Mouse (Mus musculus) erythroblast, adult 5-6 weeks (primary cell): ENCODE results near the gene 4930455H04Rik. TPM values are rescaled to one million over a fixed set of nuclear protein-coding genes. Genes with fewer than 3 reads are reported as not detected.

Experiments used
- ATAC-seq: replicated peaks from 2 replicates; pipeline ENCODE4 v1.8.0; 2016; ENCODE audit warnings: moderate number of reproducible peaks, mild to moderate bottlenecking, moderate TSS enrichment, inconsistent platforms; ENCODE audit not compliant: poor library complexity, low FRiP score, severe bottlenecking
- total RNA-seq, 2 experiments: library from RNA; stranded (forward) in 1 of 2; stranded (reverse) in 1 of 2; fragments of 150-400 nt in 1 of 2; fragments of 200-764, 138-1000 nt in 1 of 2; gene quantifications; 2 replicates each; pipeline versions ENCODE4 v1.2.3 to v1.2.4; 2015 to 2017; ENCODE audit warnings: low replicate concordance in 2 of 2

The 4930455H04Rik gene
- not detected in 2 replicates for total RNA-seq (2015; ENCODE audit: low replicate concordance)
- not detected in 2 replicates for total RNA-seq (2017; ENCODE audit: low replicate concordance)

DNA sequence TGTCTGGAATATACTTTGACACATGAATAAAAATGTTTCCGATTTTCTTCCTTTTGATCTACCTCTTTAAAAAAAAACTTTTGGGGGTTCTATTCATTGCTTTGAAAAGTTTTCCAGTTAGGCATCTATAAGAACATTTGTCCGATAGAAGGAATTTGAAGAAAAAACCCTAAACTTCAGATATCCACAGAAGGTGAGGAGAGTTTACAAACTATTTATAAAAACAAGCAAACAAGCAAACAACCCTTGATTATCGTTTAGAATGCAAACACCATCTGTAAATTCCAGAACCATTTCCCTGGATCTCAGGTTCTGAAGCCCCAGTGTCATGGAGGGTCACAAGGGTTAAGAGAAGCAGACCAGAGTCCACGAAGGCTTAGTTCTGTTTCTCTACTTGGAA, at the start of gene 4930455H04Rik:
4930455H04Rik (plus strand) TSS at position 301 of the 400 bp plus-strand sequence.
- ATAC-seq, result no peak

DNA sequence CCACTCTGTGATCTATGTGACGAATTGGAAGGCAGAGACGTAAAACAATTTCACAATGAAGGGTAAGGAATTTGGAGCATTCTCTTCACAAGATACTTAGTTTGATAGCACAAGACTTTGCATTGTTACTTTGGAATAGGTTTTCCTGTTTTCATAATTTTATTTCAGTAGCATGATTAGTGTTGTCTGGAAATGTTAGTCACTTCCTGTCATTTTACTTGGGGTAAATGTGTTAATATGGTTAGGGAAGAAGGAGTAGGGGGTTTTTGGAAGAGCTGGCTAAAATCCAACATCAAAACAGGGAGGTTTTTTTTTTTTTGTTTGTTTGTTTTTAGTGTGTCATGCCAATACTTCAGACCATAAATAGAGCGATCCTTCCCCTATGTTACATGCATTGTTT, 46.5 kb upstream of the 4930455H04Rik start:
- no peak for ATAC-seq

DNA sequence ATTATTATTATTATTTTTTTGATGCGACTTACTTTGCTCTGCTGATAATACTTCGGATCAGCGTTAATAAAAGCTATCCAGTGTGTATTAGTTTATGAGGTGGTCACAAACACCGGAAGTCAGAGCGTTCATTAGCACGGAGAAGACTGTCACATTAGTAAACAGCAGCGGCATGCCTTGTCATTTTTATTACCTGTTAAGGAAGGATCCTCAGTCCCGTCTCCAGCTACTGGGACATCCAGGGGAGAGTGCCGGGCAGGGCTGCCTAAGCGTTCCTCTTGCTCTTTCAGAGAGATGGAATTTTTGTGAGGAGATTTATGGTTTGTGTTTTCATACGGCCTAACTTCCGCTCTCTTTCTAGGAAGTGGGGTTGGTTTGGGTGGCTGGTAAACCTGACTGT, 45.0 kb upstream of the 4930455H04Rik start:
- no peak for ATAC-seq

DNA sequence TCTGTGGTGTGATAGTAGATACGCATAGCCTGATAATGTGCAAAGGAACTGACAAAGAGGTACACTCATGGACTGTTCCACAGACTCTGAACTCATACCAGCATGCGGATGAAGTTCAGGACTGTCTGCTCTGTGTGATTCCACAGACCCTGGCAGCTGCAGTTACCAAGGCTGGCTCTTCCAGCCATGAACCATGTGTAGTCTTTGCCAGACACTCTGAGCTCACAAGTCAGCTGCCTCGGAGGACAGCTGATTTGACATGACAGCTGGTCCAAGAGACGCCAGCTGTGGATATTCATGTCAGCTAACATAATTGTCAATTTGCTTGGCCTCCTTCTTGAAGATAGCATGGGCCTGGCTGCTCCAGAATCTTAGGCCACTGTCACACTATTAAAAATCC, 39.1 kb upstream of the 4930455H04Rik start:
- no peak for ATAC-seq

DNA sequence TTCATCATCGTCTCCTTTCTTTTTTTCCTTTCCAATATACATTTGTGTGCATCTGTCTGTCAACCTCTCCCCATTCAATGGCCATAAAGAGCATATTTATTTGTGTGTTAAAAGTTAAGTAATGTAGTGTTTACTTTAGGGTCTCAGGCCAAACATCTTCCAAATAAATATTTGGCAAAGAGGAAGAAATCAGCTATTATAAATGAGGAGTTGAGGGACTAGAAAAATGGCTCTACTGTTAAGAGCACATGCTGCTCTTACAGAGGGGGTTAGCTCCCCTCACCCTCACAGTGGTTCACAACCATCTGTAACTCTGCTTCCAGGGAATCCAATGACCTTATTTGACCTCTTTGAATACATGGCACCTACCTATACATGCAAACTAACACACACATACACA, 34.9 kb upstream of the 4930455H04Rik start:
- ATAC-seq, result no peak

DNA sequence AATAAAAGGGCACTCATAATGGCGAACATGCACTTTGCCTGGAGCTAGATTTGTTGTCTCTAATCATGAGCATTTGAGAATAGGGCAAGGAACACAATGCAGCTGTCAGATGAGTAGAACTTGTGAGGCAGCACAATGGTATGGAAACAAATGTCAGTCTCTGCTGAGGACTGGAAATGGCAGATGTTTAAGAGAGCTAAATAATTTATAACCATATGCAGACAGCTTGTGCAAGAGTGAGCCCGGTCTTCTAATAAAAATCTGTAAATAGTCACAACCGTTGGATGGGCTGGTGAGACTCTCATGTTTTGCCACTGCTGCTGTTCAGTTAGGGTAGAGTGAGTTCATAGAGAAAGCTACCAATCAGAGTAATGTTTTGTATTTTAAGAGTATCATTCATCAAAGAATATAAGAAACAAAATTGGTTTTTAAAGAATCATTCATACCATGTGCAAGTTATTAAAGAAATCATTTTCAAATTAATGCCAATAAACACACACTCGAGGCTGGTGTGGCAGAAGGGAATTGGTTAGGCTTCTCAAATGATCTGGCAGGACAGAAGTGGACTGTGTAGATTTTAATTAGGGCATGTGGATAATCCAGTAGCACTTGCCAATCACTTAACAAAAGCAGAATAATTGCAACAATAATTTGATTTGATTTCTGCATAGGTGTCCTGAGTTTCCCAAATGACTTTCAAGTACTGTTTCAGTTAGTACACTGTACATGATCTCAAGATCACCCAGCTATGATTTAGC, 31.0 kb upstream of the 4930455H04Rik start:
- no peak for ATAC-seq

DNA sequence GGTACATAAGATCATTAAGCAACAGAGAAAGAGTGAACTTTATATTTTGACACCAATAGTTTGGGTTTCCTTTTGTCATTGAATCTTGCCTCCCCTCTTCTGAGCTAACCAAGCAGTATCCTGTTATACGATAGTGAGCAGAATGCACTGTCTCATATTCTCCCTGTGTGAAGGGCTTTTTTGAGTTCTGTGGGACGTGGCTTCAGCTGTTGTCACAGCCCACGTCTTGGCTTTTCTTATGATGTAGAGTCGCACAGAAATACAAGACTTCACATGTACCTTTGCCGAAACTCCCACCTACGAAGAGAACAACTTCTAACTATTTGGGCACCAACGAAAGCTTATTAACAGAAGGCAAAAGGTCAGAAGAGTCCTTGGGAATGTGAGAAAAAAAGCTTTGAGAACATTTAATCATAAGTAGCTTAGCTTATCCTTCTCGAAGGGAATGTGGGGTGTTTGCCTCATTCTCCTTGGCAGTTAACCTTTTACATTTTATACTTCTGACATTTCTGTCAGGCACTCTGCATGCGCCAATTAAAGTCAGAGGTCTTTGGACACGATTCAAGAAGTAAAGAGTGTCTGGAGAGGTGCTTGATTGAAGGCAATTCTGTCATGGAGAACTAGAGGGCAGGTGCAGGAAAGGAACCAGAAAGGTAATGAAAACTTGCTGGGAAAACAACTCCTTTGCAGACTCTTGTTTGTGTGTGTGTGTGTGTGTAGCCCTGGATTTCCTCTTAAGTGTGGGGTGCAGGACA, 27.1 kb upstream of the 4930455H04Rik start:
- no peak for ATAC-seq

DNA sequence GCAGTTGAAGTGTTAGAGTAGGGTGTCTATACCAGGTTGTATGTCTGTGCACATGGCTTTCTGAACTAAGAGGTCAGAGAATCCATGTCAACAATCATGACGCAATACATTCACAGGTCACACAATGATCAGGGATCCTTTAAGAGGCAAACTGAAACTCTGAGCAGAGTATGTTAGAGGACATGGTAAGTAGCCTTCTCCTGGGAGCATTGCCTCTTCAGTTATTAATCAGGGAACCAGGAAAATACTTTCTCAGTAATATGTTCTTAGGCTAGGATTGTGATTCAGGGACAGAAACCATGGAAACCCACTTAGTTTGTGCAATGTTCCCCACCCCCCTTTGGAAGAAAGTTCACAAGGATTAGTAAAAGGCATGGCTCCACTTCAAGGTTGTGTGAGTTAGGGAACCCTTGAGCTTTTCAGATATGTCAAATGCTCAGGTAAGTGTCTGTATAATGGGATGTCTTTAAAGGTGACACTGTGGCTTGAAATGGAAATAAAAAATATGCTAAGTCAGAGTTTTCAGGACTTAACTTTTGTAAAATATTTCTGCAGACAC, 26.4 kb upstream of the 4930455H04Rik start:
- ATAC-seq, result no peak

DNA sequence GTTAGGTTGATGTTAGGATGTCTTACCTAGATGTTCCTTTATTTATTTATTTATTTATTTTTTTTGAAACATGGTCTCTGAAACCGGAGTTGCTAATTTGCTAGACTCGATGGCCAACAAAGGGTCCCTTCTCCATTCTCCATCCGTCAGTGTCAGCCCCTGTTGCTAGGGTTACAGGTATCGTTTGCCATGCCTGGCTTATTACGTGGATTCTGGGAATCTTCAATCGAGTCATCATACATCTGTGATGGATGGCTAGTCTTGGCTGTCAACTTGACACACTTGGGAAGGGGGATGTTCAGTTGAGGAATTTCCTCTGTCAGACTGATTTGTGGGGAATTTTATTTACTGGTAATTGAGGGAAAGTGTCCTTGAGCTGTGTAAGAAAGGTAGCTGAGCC, 25.3 kb upstream of the 4930455H04Rik start:
- ATAC-seq, result no peak

DNA sequence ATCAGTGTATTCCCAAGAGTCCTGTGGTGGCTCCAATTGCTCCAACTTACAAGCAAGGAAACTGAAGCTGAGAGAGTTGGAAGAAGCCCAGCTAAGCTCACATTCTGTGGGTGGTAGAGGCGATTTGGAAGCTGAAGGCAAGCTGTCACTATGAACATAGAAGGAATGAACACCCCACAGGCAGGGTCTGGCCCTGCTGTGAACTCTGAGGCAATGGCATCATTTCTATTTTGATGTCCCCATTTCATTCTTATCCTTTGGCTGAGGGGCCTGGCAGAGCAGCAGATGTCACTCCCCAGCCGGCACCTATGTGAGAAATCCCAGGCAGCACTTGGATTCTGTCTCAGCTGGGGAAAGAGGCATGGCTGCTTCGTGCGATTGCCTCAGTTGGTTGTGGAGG, 24.6 kb upstream of the 4930455H04Rik start:
- ATAC-seq, result no peak

DNA sequence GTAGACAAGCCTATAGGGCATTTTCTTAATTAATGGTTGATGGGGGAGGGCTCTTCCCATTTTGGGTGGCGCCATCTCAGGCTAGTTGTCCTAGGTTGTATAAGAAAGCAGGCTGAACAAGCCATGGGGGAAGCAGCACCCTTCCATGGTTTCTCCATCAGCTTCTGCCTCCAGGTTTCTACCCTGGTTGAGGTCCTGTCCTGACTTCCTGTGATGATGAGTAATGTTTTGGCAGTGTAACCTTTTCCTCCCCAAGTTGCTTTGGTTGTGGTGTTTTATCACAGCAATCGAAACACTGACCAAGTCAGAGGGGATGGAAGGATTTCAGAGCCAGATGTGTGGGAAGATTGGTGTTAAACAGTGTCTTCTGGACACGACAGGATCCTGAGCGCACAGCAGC, 21.6 kb upstream of the 4930455H04Rik start:
- ATAC-seq, result no peak

DNA sequence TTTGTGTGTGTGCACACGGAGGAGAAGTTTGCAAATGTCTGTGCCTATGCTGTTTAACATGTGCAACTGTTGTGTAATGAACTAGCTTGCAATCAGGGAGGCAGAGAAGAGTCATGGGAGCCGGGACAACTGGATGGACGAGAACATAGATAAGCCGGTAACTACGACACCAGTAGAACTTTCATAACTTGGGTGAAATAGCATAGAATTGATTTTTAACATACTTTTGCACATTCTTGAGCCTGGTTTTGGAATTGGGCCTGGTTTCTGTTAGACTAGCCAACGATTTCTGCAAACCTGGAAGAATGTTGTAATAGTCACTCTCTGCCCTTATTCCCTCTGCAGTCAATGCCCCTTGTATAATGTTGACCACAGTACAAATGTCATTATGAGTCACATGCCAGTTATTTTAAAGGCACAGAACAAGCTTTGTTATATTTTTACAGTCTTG, 17.4 kb upstream of the 4930455H04Rik start:
- ATAC-seq, result no peak

DNA sequence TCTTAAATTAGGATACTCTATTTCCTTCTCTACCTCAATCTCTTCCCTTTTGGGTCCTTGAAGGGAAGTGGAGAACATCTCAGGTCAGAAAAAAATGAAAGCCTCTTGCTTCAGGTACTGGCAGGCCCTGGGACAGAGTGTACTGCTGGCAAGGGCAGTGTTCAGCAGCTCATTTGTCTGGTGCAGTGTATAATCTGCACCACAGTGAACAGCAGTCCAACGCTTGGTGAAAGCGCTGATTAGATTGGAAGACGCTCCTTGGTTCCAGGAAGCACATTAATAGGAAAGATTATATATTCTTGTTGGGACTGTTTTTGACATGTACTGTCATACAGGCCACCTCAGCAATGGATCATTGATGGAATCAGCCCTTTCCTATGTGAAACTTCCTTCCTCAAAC, 16.6 kb upstream of the 4930455H04Rik start:
- ATAC-seq, result no peak

DNA sequence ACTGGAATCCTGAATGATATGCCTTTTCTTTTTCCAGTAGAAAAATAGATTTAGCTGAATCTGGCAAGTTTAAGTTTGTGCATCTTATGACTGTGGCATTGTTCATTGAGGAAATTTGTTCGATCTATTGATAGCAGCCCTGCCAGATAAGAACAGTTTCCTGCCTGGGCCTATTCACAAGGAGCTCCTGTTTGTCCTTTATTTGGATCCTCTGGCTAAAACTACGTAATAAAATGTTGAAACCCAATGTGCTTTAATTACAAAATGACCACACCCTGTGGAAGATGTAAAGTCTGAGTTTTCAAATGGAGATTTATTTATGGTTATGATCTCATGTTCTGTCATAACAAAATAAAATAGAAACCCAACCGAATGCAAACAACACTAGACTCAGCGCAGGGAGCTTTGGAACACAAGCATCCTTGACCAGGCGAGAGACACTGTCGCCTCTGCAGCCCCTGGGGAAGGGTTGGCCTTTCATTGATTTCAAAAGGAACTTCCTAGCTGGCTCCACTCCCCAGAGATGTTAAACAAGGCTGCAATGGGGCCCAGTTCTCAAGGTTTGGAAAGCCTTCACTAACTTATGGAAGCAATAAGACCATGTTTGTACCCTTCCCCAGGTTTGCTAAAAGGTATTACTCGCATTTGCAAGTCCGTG, 15.7 kb upstream of the 4930455H04Rik start:
- ATAC-seq, result no peak

DNA sequence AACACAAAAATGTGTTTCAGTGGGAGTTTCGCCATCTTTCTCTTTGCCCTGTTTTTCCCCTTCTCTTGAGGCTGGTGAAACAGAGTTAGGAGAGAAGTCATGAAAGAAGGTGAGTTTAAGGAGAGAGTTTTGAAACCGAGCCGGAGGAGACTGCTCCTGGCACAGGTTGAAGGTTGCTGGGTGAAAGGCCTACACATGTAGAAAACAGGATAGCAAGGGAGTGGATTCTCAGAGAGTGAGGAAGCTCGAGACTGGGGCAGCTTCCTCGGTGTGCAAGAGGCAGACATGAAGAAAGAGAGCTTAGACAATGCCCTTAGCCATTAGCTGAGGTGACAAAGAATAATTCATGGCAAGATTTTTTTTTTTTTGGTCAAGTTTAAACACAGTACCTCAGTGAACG, 14.7 kb upstream of the 4930455H04Rik start:
- ATAC-seq, result no peak

DNA sequence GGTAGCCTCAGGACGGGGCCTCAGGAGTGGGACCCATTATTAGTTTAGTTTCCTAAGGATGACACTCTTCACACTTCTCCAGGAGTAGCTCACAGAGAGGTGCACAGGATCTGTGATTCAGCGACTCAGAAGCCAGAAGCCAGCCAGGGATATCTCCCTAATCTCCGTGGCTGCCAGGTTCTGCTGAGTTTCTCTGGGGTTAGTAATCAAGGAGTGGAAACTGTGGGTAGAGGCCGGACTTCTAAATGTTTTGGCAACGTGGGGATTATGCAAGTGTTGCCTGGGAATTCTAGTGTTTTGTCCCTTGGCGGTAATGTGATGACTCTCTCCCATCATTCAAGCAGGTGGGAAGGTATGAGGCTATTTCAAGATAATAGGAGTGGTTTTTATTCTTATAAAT, 13.0 kb upstream of the 4930455H04Rik start:
- no peak for ATAC-seq

DNA sequence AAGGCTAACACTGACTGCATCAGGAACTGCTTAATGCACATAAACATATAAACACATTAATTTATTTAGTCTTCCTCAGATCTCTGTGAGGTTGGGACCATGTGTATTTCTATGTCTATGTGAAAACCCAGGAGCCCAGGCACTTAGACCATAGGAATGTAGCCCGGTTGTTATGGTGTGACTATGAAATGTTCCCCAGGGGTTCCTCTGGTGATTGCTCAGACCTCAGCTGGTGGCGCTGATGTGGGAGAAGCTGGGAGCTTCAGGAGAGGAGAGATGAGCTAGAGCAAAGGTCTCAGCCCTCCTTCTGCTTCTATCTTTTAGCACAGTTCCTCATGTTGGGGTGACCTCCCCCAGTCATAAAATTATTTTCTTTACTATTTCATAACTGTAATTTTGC, 7.7 kb upstream of the 4930455H04Rik start:
- ATAC-seq, result no peak

DNA sequence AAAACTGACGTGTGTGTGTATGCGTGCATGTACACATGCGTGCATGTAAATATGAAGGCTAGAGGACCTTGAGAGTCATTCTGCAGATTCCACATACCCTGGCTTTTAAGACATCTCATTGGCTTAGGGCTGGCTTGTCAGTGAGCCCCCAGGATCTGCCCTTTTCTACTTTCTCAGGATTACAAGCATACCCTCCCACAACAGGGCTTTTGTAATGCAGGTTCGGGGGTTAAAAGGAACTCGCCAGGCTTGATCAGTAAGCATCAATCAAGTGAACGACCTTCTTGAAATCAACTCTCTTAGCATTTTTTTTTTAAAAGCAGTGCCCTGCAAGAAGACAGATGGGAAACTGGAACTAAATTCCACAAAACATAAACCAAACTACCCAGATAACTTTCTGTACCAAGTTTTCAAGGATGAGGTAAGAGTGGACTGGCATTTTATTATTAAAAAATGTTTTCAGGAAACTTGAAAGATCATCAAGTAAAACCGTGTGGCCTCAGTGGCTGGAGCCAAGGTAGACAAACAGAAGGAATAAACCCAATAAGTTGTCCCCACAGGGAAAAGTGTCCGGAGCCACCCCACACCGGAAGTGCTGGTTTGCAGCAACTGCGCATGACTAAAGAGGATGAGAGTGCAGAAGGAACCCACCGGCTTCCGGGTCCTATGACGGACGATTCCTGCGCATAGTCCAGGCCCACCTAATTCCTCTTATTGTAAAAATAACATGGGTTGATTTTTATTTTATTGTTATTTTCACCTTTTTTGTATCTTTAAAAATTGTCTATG, 6.5 kb upstream of the 4930455H04Rik start:
- ATAC-seq, result no peak

DNA sequence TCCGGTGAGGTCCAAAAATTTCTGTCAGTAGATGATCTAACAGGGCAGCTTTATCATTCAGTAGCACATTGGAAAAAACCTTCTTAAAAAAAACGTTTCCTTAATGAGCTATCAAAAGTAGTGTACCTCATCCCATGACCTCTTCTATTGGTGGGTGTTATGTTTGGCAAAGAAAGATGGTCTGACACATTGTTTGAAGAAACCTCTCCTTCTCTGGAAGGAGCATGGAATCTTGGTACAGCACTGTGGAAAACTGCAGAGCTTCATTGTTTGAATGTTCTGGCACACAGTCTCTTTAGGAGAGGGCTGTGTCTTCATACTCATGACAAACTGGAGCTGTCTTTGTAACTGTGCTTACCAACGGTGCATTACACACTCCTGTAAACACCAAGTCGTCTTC, 4.9 kb upstream of the 4930455H04Rik start:
- no peak for ATAC-seq

DNA sequence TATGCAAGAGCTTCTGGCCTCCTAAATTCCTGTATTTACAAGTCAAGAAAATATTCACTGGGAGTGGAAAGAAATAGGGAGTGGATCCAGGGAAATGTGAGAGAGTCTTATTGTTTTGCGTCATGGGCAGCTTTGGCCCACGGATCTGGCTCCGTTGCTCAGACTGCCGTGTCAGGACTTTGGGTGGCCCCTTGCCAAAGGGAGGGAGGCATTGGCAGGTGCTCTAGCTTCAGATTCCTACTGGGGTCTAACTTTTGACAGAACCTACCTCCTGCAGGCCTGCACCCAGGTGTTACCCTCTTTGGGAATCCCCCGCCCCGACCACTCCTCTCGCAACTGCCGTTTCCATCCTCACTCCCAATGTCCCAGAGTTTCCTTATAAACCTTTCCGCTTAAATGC, 3.6 kb upstream of the 4930455H04Rik start:
- no peak for ATAC-seq
